Mouse (Mus musculus): ENCODE measurements around the gene Il23a. TPM values are rescaled to one million over a fixed set of nuclear protein-coding genes. Genes with fewer than 3 reads are reported as not detected.
"Not testable (repeated sequence)": the region's sequence is repeated elsewhere in the genome, so short reads cannot be mapped to it uniquely, and the experiment has no call there.

Gene Il23a
- polyA plus RNA-seq, 1 experiment from 2014 or later = 0.26 TPM

GRCm38 (mm10) chr10:128332358-128333249 is 34.1 kb upstream of the Il23a start:
- H3K27me3 ChIP-seq; H3K4me2 ChIP-seq; H3K9ac ChIP-seq; H3K4me3 ChIP-seq; H3K4me1 ChIP-seq (replicated peaks); H3K27ac ChIP-seq (replicated peaks); H3K9me3 ChIP-seq; ATAC-seq (ENCODE audit: low FRiP score, low read depth): not testable (repeated sequence)
- 77% methylated on average over 6 of the region's 6 CpGs for WGBS
- peaks cover 11% of the 10 kb centered on the region for H3K36me3 ChIP-seq

GRCm38 (mm10) chr10:128327610-128328009 is 29.1 kb upstream of the Il23a start:
- no peak overlapping the region for H3K9ac ChIP-seq
- no peaks in the 10 kb centered on the region for H3K27me3 ChIP-seq
- no peaks in the 10 kb centered on the region for H3K9me3 ChIP-seq
- H3K4me1 ChIP-seq (replicated peaks) = peaks cover 15% of the 10 kb centered on the region
- H3K4me3 ChIP-seq = no peak overlapping the region
- no peak overlapping the region for H3K4me2 ChIP-seq
- WGBS = 83% methylated on average over 10 of the region's 10 CpGs
- peaks cover 37% of the 10 kb centered on the region for H3K36me3 ChIP-seq
- no peak overlapping the region for H3K27ac ChIP-seq (replicated peaks)
- ATAC-seq (ENCODE audit: low FRiP score, low read depth) = no peak

GRCm38 (mm10) chr10:128326825-128327224 is 28.3 kb upstream of the Il23a start:
- H3K27ac ChIP-seq (replicated peaks) = no peak overlapping the region
- H3K9me3 ChIP-seq = no peaks in the 10 kb centered on the region
- no peak overlapping the region for H3K9ac ChIP-seq
- no peaks in the 10 kb centered on the region for H3K27me3 ChIP-seq
- peaks cover 16% of the 10 kb centered on the region for H3K4me1 ChIP-seq (replicated peaks)
- H3K4me2 ChIP-seq = no peak overlapping the region
- no peak for ATAC-seq (ENCODE audit: low FRiP score, low read depth)
- 95% methylated on average over 8 of the region's 8 CpGs for WGBS
- peaks cover 37% of the 10 kb centered on the region for H3K36me3 ChIP-seq
- H3K4me3 ChIP-seq = no peak overlapping the region

- 85% methylated on average over 8 of the region's 8 CpGs for WGBS
- peaks cover 21% of the 10 kb centered on the region for H3K4me1 ChIP-seq (replicated peaks)
- H3K4me2 ChIP-seq = peak overlapping the region; percentile 70
- peak overlapping the region; percentile 86 for H3K4me3 ChIP-seq
- peak overlapping the region; percentile 97 for H3K9ac ChIP-seq
- H3K27me3 ChIP-seq = no peaks in the 10 kb centered on the region
- peak overlapping the region; percentile 96; the same call in 1 of the 2 replicates for H3K27ac ChIP-seq (replicated peaks)
- no peak for ATAC-seq (ENCODE audit: low FRiP score, low read depth)
- H3K36me3 ChIP-seq = peaks cover 52% of the 10 kb centered on the region
- H3K9me3 ChIP-seq = no peaks in the 10 kb centered on the region
Observed at GRCm38 (mm10) chr10:128323516-128323915, 25.0 kb upstream of the Il23a start.

GRCm38 (mm10) chr10:128322141-128323108 is 23.9 kb upstream of the Il23a start, which contains the start of gene Cnpy2:
Gene Cnpy2, plus strand, starts transcription at chr10:128322459.
- H3K27me3 ChIP-seq = no peaks in the 10 kb centered on the region
- peaks cover 56% of the 10 kb centered on the region for H3K36me3 ChIP-seq
- peak within 1 kb of the TSS; percentile 96 for H3K27ac ChIP-seq (replicated peaks)
- peak within 1 kb of the TSS; percentile 86 for H3K4me3 ChIP-seq
- peak; percentile 97 for ATAC-seq (ENCODE audit: low FRiP score, low read depth)
- H3K4me2 ChIP-seq = peak within 1 kb of the TSS; percentile 70
- no peaks in the 10 kb centered on the region for H3K9me3 ChIP-seq
- under 1% methylated on average over 40 of the region's 40 CpGs for WGBS
- H3K9ac ChIP-seq = peak within 1 kb of the TSS; percentile 97
- peaks cover 21% of the 10 kb centered on the region for H3K4me1 ChIP-seq (replicated peaks)

- 0 out of 2 replicates have a peak overlapping the region, but pooled peaks have one; percentile 11 for H3K9ac ChIP-seq
- WGBS = 60% methylated on average over 12 of the region's 12 CpGs
- H3K4me1 ChIP-seq (replicated peaks) = peaks cover 21% of the 10 kb centered on the region
- no peaks in the 10 kb centered on the region for H3K27me3 ChIP-seq
- H3K4me2 ChIP-seq = peak overlapping the region; percentile 70
- peak overlapping the region; percentile 96 for H3K27ac ChIP-seq (replicated peaks)
- ATAC-seq (ENCODE audit: low FRiP score, low read depth) = no peak
- H3K4me3 ChIP-seq = peak overlapping the region; percentile 86
- H3K36me3 ChIP-seq = peaks cover 49% of the 10 kb centered on the region
- no peaks in the 10 kb centered on the region for H3K9me3 ChIP-seq
Observed at GRCm38 (mm10) chr10:128321641-128322040, 23.1 kb upstream of the Il23a start.

- no peak overlapping the region for H3K4me3 ChIP-seq
- 97% methylated on average over 8 of the region's 8 CpGs for WGBS
- ATAC-seq (ENCODE audit: low FRiP score, low read depth) = no peak
- no peaks in the 10 kb centered on the region for H3K4me1 ChIP-seq (replicated peaks)
- no peak overlapping the region for H3K4me2 ChIP-seq
- H3K27me3 ChIP-seq = no peaks in the 10 kb centered on the region
- no peak overlapping the region for H3K27ac ChIP-seq (replicated peaks)
- H3K9me3 ChIP-seq = no peaks in the 10 kb centered on the region
- no peak overlapping the region for H3K9ac ChIP-seq
- peaks cover 57% of the 10 kb centered on the region for H3K36me3 ChIP-seq
Observed at GRCm38 (mm10) chr10:128315578-128315977, 17.0 kb upstream of the Il23a start.

- Histone ChIP-seq H3K27ac (replicated peaks) (no peak overlapping the region), H3K4me2 (no peak overlapping the region), H3K9ac (no peak overlapping the region), H3K4me1 (replicated peaks) (peaks cover 7% of the 10 kb centered on the region), H3K27me3 (no peaks in the 10 kb centered on the region), H3K36me3 (peaks cover 39% of the 10 kb centered on the region), H3K9me3 (no peaks in the 10 kb centered on the region), H3K4me3 (no peak overlapping the region)
- ATAC-seq (ENCODE audit: low FRiP score, low read depth) = no peak
- 89% methylated on average over 4 of the region's 4 CpGs for WGBS
Observed at GRCm38 (mm10) chr10:128310902-128311301, 12.3 kb upstream of the Il23a start.

GRCm38 (mm10) chr10:128310177-128310576 is 11.6 kb upstream of the Il23a start:
- Histone ChIP-seq H3K4me1 (replicated peaks) (peaks cover 7% of the 10 kb centered on the region), H3K4me2 (no peak overlapping the region), H3K9me3 (no peaks in the 10 kb centered on the region), H3K27ac (replicated peaks) (no peak overlapping the region), H3K4me3 (no peak overlapping the region), H3K27me3 (no peaks in the 10 kb centered on the region), H3K9ac (no peak overlapping the region), H3K36me3 (peaks cover 32% of the 10 kb centered on the region)
- no peak for ATAC-seq (ENCODE audit: low FRiP score, low read depth)
- 53% methylated on average over 11 of the region's 11 CpGs for WGBS

GRCm38 (mm10) chr10:128309654-128310053 is 11.1 kb upstream of the Il23a start:
- Histone ChIP-seq H3K27ac (replicated peaks) (no peak overlapping the region), H3K36me3 (peaks cover 26% of the 10 kb centered on the region), H3K9me3 (no peaks in the 10 kb centered on the region), H3K4me3 (no peak overlapping the region), H3K27me3 (no peaks in the 10 kb centered on the region), H3K9ac (no peak overlapping the region), H3K4me2 (no peak overlapping the region), H3K4me1 (replicated peaks) (peaks cover 7% of the 10 kb centered on the region)
- 85% methylated on average over 7 of the region's 7 CpGs for WGBS
- ATAC-seq (ENCODE audit: low FRiP score, low read depth) = no peak

GRCm38 (mm10) chr10:128303126-128304021 is 4.8 kb upstream of the Il23a start, which contains the start of gene Pan2:
Gene Pan2, plus strand, starts transcription at chr10:128303335.
- H3K27ac ChIP-seq (replicated peaks) = peak within 1 kb of the TSS; percentile 98
- no peaks in the 10 kb centered on the region for H3K36me3 ChIP-seq
- peak; percentile 99 for ATAC-seq (ENCODE audit: low FRiP score, low read depth)
- no peaks in the 10 kb centered on the region for H3K27me3 ChIP-seq
- no peaks in the 10 kb centered on the region for H3K9me3 ChIP-seq
- 1% methylated on average over 37 of the region's 37 CpGs for WGBS
- peak within 1 kb of the TSS; percentile 94 for H3K9ac ChIP-seq
- H3K4me1 ChIP-seq (replicated peaks) = peaks cover 18% of the 10 kb centered on the region
- peak within 1 kb of the TSS; percentile 63 for H3K4me3 ChIP-seq
- H3K4me2 ChIP-seq = peak within 1 kb of the TSS; percentile 75

Measured in hindbrain, embryonic 15.5 days (tissue).